Mouse (Mus musculus): ENCODE data around the gene Eprs. TPM values are rescaled to one million over a fixed set of nuclear protein-coding genes. Genes with fewer than 3 reads are reported as not detected.

Gene Eprs
- total and polyA plus RNA-seq, 3 experiments: 208 to 234 (median 223) TPM

GRCm38 (mm10) chr1:185472025-185472720, 109.3 kb downstream of the Eprs start:
- Histone ChIP-seq H3K36me3 (replicated peaks in 1 of 2; ENCODE audit: control insufficient read depth in 1 of 2, insufficient read depth in 1 of 2, low read length in 1 of 2) (no peaks in the 10 kb centered on the region), H3K4me1 (ENCODE audit: control insufficient read depth in 1 of 2, insufficient read depth in 2 of 2) (no peaks in the 10 kb centered on the region), H3K27ac (ENCODE audit: insufficient read depth, low read depth) (no peak overlapping the region), H3K4me3 (replicated peaks in 1 of 3; ENCODE audit: low read depth in 2 of 3, low read length in 2 of 3, poor library complexity in 1 of 3) (no peak overlapping the region), H3K4me2 (ENCODE audit: insufficient read depth, low read depth, poor library complexity, severe bottlenecking) (no peak overlapping the region), H3K27me3 (replicated peaks) (no peaks in the 10 kb centered on the region), H3K79me2 (replicated peaks; ENCODE audit: control insufficient read depth, extremely low read depth, insufficient read depth, poor library complexity, severe bottlenecking) (no peaks in the 10 kb centered on the region), H3K9ac (ENCODE audit: insufficient read depth, low read depth) (no peak overlapping the region), H3K9me3 (replicated peaks; ENCODE audit: low read length) (no peaks in the 10 kb centered on the region)
- DNase-seq (ENCODE audit: extremely low read depth): no peak
- TF ChIP-seq TCF12 (IDR thresholded peaks at IDR 0.05; ENCODE audit: low read depth, low read length) (no peak), SMC3 (IDR thresholded peaks at IDR 0.05; ENCODE audit: low read depth, low read length) (no peak), BHLHE40 (IDR thresholded peaks at IDR 0.05; ENCODE audit: low read depth, low read length) (no peak), TBP (conservative IDR thresholded peaks at IDR 0.05; ENCODE audit: low read depth, low read length) (no peak), E2F4 (IDR thresholded peaks at IDR 0.05; ENCODE audit: insufficient replicate concordance, low read depth, low read length) (no peak), ZKSCAN1 (IDR thresholded peaks at IDR 0.05; ENCODE audit: borderline replicate concordance, low read depth, low read length) (no peak), ZC3H11A (IDR thresholded peaks at IDR 0.05; ENCODE audit: low read depth, low read length) (no peak), POLR2A (IDR thresholded peaks at IDR 0.05; ENCODE audit: low read depth, low read length) (no peak), EP300 (IDR thresholded peaks at IDR 0.05; ENCODE audit: low read length) (no peak), HCFC1 (IDR thresholded peaks at IDR 0.05; ENCODE audit: low read depth, low read length) (no peak), UBTF (IDR thresholded peaks at IDR 0.05; ENCODE audit: low read depth, low read length) (no peak), ELF1 (IDR thresholded peaks at IDR 0.05; ENCODE audit: low read depth, low read length) (no peak), KAT2A (IDR thresholded peaks at IDR 0.05; ENCODE audit: insufficient replicate concordance, low read length) (no peak), USF2 (conservative IDR thresholded peaks at IDR 0.05; ENCODE audit: low read depth, low read length) (no peak), MAZ (IDR thresholded peaks at IDR 0.05; ENCODE audit: low read depth, low read length) (no peak), MEF2A (IDR thresholded peaks at IDR 0.05; ENCODE audit: borderline replicate concordance, low read depth, low read length) (no peak), MYC (IDR thresholded peaks at IDR 0.05; ENCODE audit: low read depth, low read length) (no peak), CHD2 (IDR thresholded peaks at IDR 0.05; ENCODE audit: low read length) (no peak)
- in situ Hi-C loops (cut with MboI; ENCODE audit: low pct_ligation_motif_present, low pct_unique_long_range_greater_than_20kb, low sequenced_read_pairs) (no loop called here), dilution Hi-C loops (cut with MboI; ENCODE audit: extremely low pct_ligation_motif_present, extremely low pct_unique_long_range_greater_than_20kb, low sequenced_read_pairs) (no loop called here)

GRCm38 (mm10) chr1:185472730-185473129, 109.9 kb downstream of the Eprs start:
- H3K27ac ChIP-seq (ENCODE audit: insufficient read depth, low read depth): no peak overlapping the region
- no peak for DNase-seq (ENCODE audit: extremely low read depth)
- H3K27me3 ChIP-seq (replicated peaks): no peaks in the 10 kb centered on the region
- dilution Hi-C loops (cut with MboI; ENCODE audit: extremely low pct_ligation_motif_present, extremely low pct_unique_long_range_greater_than_20kb, low sequenced_read_pairs): no loop called here
- no peak for TF ChIP-seq NELFE (IDR thresholded peaks at IDR 0.05; ENCODE audit: low read depth, low read length)
- no peak for TF ChIP-seq RAD21 (IDR thresholded peaks at IDR 0.05; ENCODE audit: low read depth, low read length)
- no peak for TF ChIP-seq ZKSCAN1 (IDR thresholded peaks at IDR 0.05; ENCODE audit: borderline replicate concordance, low read depth, low read length)
- no peak for TF ChIP-seq USF1 (IDR thresholded peaks at IDR 0.05; ENCODE audit: low read depth, low read length)
- no peak for TF ChIP-seq MAZ (IDR thresholded peaks at IDR 0.05; ENCODE audit: low read depth, low read length)
- no peak for TF ChIP-seq POLR2A (IDR thresholded peaks at IDR 0.05; ENCODE audit: low read depth, low read length)
- TF ChIP-seq JUN (IDR thresholded peaks at IDR 0.05; ENCODE audit: insufficient read depth, low read depth, low read length): no peak
- TF ChIP-seq SIN3A (IDR thresholded peaks at IDR 0.05; ENCODE audit: low read length): no peak
- no peak for TF ChIP-seq MAX (IDR thresholded peaks at IDR 0.05; ENCODE audit: low read length)
- TF ChIP-seq HCFC1 (IDR thresholded peaks at IDR 0.05; ENCODE audit: low read depth, low read length): no peak
- no peak for TF ChIP-seq SMC3 (IDR thresholded peaks at IDR 0.05; ENCODE audit: low read depth, low read length)
- TF ChIP-seq ETS1 (conservative IDR thresholded peaks at IDR 0.05; ENCODE audit: low read depth, low read length): no peak
- TF ChIP-seq POLR2AphosphoS2 (IDR thresholded peaks at IDR 0.05; ENCODE audit: low read depth, low read length): no peak
- TF ChIP-seq CTCF (conservative IDR thresholded peaks at IDR 0.05 in 1 of 2, IDR thresholded peaks at IDR 0.05 in 1 of 2; ENCODE audit: low read depth in 2 of 2, low read length in 2 of 2): no peak
- no peak for TF ChIP-seq MAFK (IDR thresholded peaks at IDR 0.05; ENCODE audit: insufficient replicate concordance, low read length)
- TF ChIP-seq ELF1 (IDR thresholded peaks at IDR 0.05; ENCODE audit: low read depth, low read length): no peak
- TF ChIP-seq CHD1 (IDR thresholded peaks at IDR 0.05; ENCODE audit: low read depth, low read length): no peak
- no peak for TF ChIP-seq KAT2A (IDR thresholded peaks at IDR 0.05; ENCODE audit: insufficient replicate concordance, low read length)
- TF ChIP-seq UBTF (IDR thresholded peaks at IDR 0.05; ENCODE audit: low read depth, low read length): no peak
- TF ChIP-seq RCOR1 (conservative IDR thresholded peaks at IDR 0.05; ENCODE audit: low read depth, low read length): no peak
- no peaks in the 10 kb centered on the region for H3K4me1 ChIP-seq (ENCODE audit: control insufficient read depth in 1 of 2, insufficient read depth in 2 of 2)
- H3K9me3 ChIP-seq (replicated peaks; ENCODE audit: low read length): no peaks in the 10 kb centered on the region
- H3K4me3 ChIP-seq (replicated peaks in 1 of 3; ENCODE audit: low read depth in 2 of 3, low read length in 2 of 3, poor library complexity in 1 of 3): no peak overlapping the region
- no peak overlapping the region for H3K9ac ChIP-seq (ENCODE audit: insufficient read depth, low read depth)
- H3K4me2 ChIP-seq (ENCODE audit: insufficient read depth, low read depth, poor library complexity, severe bottlenecking): no peak overlapping the region
- H3K36me3 ChIP-seq (replicated peaks in 1 of 2; ENCODE audit: control insufficient read depth in 1 of 2, insufficient read depth in 1 of 2, low read length in 1 of 2): no peaks in the 10 kb centered on the region
- no peaks in the 10 kb centered on the region for H3K79me2 ChIP-seq (replicated peaks; ENCODE audit: control insufficient read depth, extremely low read depth, insufficient read depth, poor library complexity, severe bottlenecking)
- in situ Hi-C loops (cut with MboI; ENCODE audit: low pct_ligation_motif_present, low pct_unique_long_range_greater_than_20kb, low sequenced_read_pairs): no loop called here
